Mouse (Mus musculus): ENCODE data around the gene Plet1. TPM values are rescaled to one million over a fixed set of nuclear protein-coding genes. Genes with fewer than 3 reads are reported as not detected.

Gene Plet1
- 0.27 and 0.30 TPM in 2 replicates for polyA plus RNA-seq (2014; fragmentation: Nextera tagmentation; extraction: Ambion mirVana)

DNA sequence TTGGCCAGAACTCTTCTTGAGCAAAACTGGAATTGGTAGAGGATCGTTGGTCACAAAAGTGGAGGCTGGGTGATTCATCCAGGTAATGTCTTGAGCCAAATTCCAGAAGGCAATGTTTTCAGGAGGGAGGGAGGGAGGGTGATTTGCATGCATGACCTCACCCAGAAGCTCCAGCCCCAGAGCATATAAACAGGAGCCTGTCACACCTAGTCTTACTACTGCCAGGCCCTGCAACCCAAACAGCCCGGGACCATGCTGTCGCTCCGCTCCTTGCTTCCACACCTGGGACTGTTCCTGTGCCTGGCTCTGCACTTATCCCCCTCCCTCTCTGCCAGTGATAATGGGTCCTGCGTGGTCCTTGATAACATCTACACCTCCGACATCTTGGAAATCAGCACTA is at the start of gene Plet1:
Plet1 (plus strand) TSS at position 215 of the 400 bp plus-strand sequence.
- H3K27me3 ChIP-seq (replicated peaks; ENCODE audit: control insufficient read depth, insufficient read depth, low read length) = no peaks in the 10 kb centered on the region
- WGBS = 86% methylated on average over 6 of the region's 6 CpGs

DNA sequence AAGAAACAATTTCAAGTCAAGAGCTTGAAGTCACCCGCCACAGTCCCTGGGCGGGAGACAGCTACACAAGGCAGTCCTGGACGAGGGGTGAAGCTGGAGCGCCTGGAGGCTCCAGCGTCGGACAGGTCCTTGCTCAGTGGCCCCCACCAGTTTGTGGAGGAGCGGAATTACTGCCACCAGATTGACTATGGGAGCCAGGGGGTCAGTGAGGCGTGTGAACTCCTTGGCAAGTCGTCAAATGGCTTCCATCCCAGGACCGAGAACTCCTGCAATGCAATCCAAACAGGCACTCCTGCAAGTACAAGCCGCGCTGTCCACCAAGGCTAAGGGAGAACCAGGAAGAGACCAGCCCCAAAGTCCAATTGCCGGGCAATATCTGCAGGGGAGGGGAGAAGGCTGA is 45.3 kb upstream of the Plet1 start:
- no peaks in the 10 kb centered on the region for H3K36me3 ChIP-seq (ENCODE audit: control insufficient read depth, insufficient read depth, low read length)
- H3K4me1 ChIP-seq (ENCODE audit: control insufficient read depth, insufficient read depth, low read length) = peaks cover 11% of the 10 kb centered on the region
- peak; percentile 53 for DNase-seq (ENCODE audit: low spot score)
- H3K27me3 ChIP-seq (replicated peaks; ENCODE audit: control insufficient read depth, insufficient read depth, low read length) = no peaks in the 10 kb centered on the region
- H3K27ac ChIP-seq (ENCODE audit: low read depth, low read length) = no peak overlapping the region
- WGBS = 39% methylated on average over 13 of the region's 13 CpGs
- ATAC-seq = no peak
- peaks cover 6% of the 10 kb centered on the region; the same call in 1 of the 2 replicates for H3K9me3 ChIP-seq (replicated peaks; ENCODE audit: control insufficient read depth, low read length)
- no peak overlapping the region for H3K4me3 ChIP-seq (ENCODE audit: low read depth, low read length)
- H3K4me2 ChIP-seq (ENCODE audit: low read length) = no peak overlapping the region
- H3K9ac ChIP-seq (ENCODE audit: low read length) = no peak overlapping the region

More for the DNA sequence above, at the start of gene Plet1:
- Histone ChIP-seq H3K4me2 (ENCODE audit: low read length) (no peak within 1 kb of the TSS), H3K9me3 (replicated peaks; ENCODE audit: control insufficient read depth, low read length) (no peaks in the 10 kb centered on the region), H3K4me3 (ENCODE audit: low read depth, low read length) (no peak within 1 kb of the TSS), H3K27ac (ENCODE audit: low read depth, low read length) (no peak within 1 kb of the TSS), H3K9ac (ENCODE audit: low read length) (no peak within 1 kb of the TSS), H3K36me3 (ENCODE audit: control insufficient read depth, insufficient read depth, low read length) (no peaks in the 10 kb centered on the region), H3K4me1 (ENCODE audit: control insufficient read depth, insufficient read depth, low read length) (0 out of 2 replicates have a peak, but pooled peaks cover 3% of the 10 kb centered on the region)
- DNase-seq (ENCODE audit: low spot score) (no peak), ATAC-seq (no peak)

GRCm38 (mm10) chr9:50451456-50452218 is 42.7 kb upstream of the Plet1 start:
- ATAC-seq = peak; percentile 91
- DNase-seq (ENCODE audit: low spot score) = peak; percentile 86
- no peaks in the 10 kb centered on the region for H3K27me3 ChIP-seq (replicated peaks; ENCODE audit: control insufficient read depth, insufficient read depth, low read length)
- WGBS = 43% methylated on average over 9 of the region's 9 CpGs
- H3K9ac ChIP-seq (ENCODE audit: low read length) = peak overlapping the region; percentile 21
- peaks cover 11% of the 10 kb centered on the region for H3K4me1 ChIP-seq (ENCODE audit: control insufficient read depth, insufficient read depth, low read length)
- H3K4me2 ChIP-seq (ENCODE audit: low read length) = peak overlapping the region; percentile 34
- H3K36me3 ChIP-seq (ENCODE audit: control insufficient read depth, insufficient read depth, low read length) = no peaks in the 10 kb centered on the region
- no peak overlapping the region for H3K4me3 ChIP-seq (ENCODE audit: low read depth, low read length)
- H3K27ac ChIP-seq (ENCODE audit: low read depth, low read length) = peak overlapping the region; percentile 41
- H3K9me3 ChIP-seq (replicated peaks; ENCODE audit: control insufficient read depth, low read length) = no peaks in the 10 kb centered on the region

DNA sequence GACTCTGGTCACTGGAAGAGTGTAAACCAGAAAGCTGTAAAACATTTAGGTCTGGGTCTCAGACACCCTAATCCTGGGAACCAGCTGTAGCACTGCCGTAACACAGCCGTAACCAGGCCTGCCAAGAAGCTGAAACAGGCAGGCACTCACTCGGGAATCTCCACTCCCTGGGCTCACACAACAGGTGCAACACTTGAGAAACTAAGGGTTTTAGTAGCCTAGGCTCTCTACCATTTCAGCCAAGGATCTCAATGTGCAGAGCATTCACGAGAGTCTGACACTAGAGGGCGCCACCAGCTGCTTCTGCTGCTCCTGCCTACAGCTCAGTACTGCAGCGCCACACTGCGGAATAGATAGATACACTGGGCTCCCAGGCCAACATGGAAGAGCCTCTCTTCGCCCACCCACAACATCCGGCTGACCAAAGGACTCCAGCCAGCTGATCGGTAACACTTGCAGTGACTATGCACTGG is 42.0 kb upstream of the Plet1 start:
- DNase-seq (ENCODE audit: low spot score) (peak; percentile 90), ATAC-seq (peak; percentile 71)
- H3K36me3 ChIP-seq (ENCODE audit: control insufficient read depth, insufficient read depth, low read length) = no peaks in the 10 kb centered on the region
- no peaks in the 10 kb centered on the region for H3K27me3 ChIP-seq (replicated peaks; ENCODE audit: control insufficient read depth, insufficient read depth, low read length)
- peak overlapping the region; percentile 21 for H3K9ac ChIP-seq (ENCODE audit: low read length)
- H3K4me1 ChIP-seq (ENCODE audit: control insufficient read depth, insufficient read depth, low read length) = peaks cover 11% of the 10 kb centered on the region
- H3K9me3 ChIP-seq (replicated peaks; ENCODE audit: control insufficient read depth, low read length) = no peaks in the 10 kb centered on the region
- H3K4me2 ChIP-seq (ENCODE audit: low read length) = peak overlapping the region; percentile 34
- no peak overlapping the region for H3K4me3 ChIP-seq (ENCODE audit: low read depth, low read length)
- peak overlapping the region; percentile 41 for H3K27ac ChIP-seq (ENCODE audit: low read depth, low read length)
- WGBS = 14% methylated on average over 10 of the region's 10 CpGs

DNA sequence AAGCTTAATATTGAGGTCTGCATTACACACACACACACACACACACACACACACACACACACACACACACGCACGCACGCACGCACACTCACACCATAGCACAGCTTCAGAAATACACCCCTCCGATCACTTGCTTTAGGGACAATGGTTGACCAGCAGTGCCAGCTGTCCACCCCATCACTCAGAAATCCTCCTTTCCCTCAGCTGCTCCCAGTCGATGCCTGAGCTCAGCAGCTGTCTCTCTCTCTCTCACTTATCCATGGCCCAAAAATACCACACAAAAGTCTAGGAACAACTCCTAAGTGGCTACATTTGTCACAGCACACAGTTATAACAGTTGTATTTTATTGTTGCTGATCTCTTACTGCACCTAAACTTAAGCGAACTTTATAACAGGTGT is 36.7 kb upstream of the Plet1 start:
- ATAC-seq = no peak
- no peaks in the 10 kb centered on the region for H3K4me1 ChIP-seq (ENCODE audit: control insufficient read depth, insufficient read depth, low read length)
- no peaks in the 10 kb centered on the region for H3K27me3 ChIP-seq (replicated peaks; ENCODE audit: control insufficient read depth, insufficient read depth, low read length)
- 79% methylated on average over 7 of the region's 7 CpGs for WGBS
- no peak overlapping the region for H3K9ac ChIP-seq (ENCODE audit: low read length)
- H3K4me3 ChIP-seq (ENCODE audit: low read depth, low read length) = no peak overlapping the region
- H3K9me3 ChIP-seq (replicated peaks; ENCODE audit: control insufficient read depth, low read length) = no peaks in the 10 kb centered on the region
- H3K36me3 ChIP-seq (ENCODE audit: control insufficient read depth, insufficient read depth, low read length) = no peaks in the 10 kb centered on the region
- DNase-seq (ENCODE audit: low spot score) = no peak
- no peak overlapping the region for H3K4me2 ChIP-seq (ENCODE audit: low read length)
- H3K27ac ChIP-seq (ENCODE audit: low read depth, low read length) = no peak overlapping the region

- 56% methylated on average over 2 of the region's 2 CpGs for WGBS
- Histone ChIP-seq H3K4me1 (ENCODE audit: control insufficient read depth, insufficient read depth, low read length) (no peaks in the 10 kb centered on the region), H3K27ac (ENCODE audit: low read depth, low read length) (no peak overlapping the region), H3K9me3 (replicated peaks; ENCODE audit: control insufficient read depth, low read length) (no peaks in the 10 kb centered on the region), H3K9ac (ENCODE audit: low read length) (no peak overlapping the region), H3K36me3 (ENCODE audit: control insufficient read depth, insufficient read depth, low read length) (no peaks in the 10 kb centered on the region), H3K4me3 (ENCODE audit: low read depth, low read length) (no peak overlapping the region), H3K4me2 (ENCODE audit: low read length) (no peak overlapping the region), H3K27me3 (replicated peaks; ENCODE audit: control insufficient read depth, insufficient read depth, low read length) (no peaks in the 10 kb centered on the region)
- no peak for DNase-seq (ENCODE audit: low spot score)
- no peak for ATAC-seq
Measured at GRCm38 (mm10) chr9:50459537-50459936, 34.8 kb upstream of the Plet1 start.

- ATAC-seq (0 out of 2 replicates have a peak, but pooled peaks have one; percentile 20), DNase-seq (ENCODE audit: low spot score) (peak; percentile 83)
- peak overlapping the region; percentile 17; the same call in 1 of the 2 replicates for H3K9ac ChIP-seq (ENCODE audit: low read length)
- H3K4me1 ChIP-seq (ENCODE audit: control insufficient read depth, insufficient read depth, low read length) = no peaks in the 10 kb centered on the region
- no peaks in the 10 kb centered on the region for H3K36me3 ChIP-seq (ENCODE audit: control insufficient read depth, insufficient read depth, low read length)
- H3K9me3 ChIP-seq (replicated peaks; ENCODE audit: control insufficient read depth, low read length) = no peaks in the 10 kb centered on the region
- H3K27me3 ChIP-seq (replicated peaks; ENCODE audit: control insufficient read depth, insufficient read depth, low read length) = no peaks in the 10 kb centered on the region
- peak overlapping the region; percentile 33; the same call in 1 of the 2 replicates for H3K4me2 ChIP-seq (ENCODE audit: low read length)
- H3K27ac ChIP-seq (ENCODE audit: low read depth, low read length) = no peak overlapping the region
- 43% methylated on average over 19 of the region's 19 CpGs for WGBS
- no peak overlapping the region for H3K4me3 ChIP-seq (ENCODE audit: low read depth, low read length)
Measured at GRCm38 (mm10) chr9:50462494-50463204, 31.7 kb upstream of the Plet1 start.

- ATAC-seq (no peak), DNase-seq (ENCODE audit: low spot score) (no peak)
- no peaks in the 10 kb centered on the region for H3K9me3 ChIP-seq (replicated peaks; ENCODE audit: control insufficient read depth, low read length)
- no peak overlapping the region for H3K27ac ChIP-seq (ENCODE audit: low read depth, low read length)
- H3K27me3 ChIP-seq (replicated peaks; ENCODE audit: control insufficient read depth, insufficient read depth, low read length) = no peaks in the 10 kb centered on the region
- H3K9ac ChIP-seq (ENCODE audit: low read length) = no peak overlapping the region
- H3K4me2 ChIP-seq (ENCODE audit: low read length) = no peak overlapping the region
- H3K4me3 ChIP-seq (ENCODE audit: low read depth, low read length) = no peak overlapping the region
- WGBS = 40% methylated on average over 4 of the region's 4 CpGs
- no peaks in the 10 kb centered on the region for H3K36me3 ChIP-seq (ENCODE audit: control insufficient read depth, insufficient read depth, low read length)
- no peaks in the 10 kb centered on the region for H3K4me1 ChIP-seq (ENCODE audit: control insufficient read depth, insufficient read depth, low read length)
Measured at GRCm38 (mm10) chr9:50463205-50463508, 31.2 kb upstream of the Plet1 start.
